In the genomic region with DNA sequence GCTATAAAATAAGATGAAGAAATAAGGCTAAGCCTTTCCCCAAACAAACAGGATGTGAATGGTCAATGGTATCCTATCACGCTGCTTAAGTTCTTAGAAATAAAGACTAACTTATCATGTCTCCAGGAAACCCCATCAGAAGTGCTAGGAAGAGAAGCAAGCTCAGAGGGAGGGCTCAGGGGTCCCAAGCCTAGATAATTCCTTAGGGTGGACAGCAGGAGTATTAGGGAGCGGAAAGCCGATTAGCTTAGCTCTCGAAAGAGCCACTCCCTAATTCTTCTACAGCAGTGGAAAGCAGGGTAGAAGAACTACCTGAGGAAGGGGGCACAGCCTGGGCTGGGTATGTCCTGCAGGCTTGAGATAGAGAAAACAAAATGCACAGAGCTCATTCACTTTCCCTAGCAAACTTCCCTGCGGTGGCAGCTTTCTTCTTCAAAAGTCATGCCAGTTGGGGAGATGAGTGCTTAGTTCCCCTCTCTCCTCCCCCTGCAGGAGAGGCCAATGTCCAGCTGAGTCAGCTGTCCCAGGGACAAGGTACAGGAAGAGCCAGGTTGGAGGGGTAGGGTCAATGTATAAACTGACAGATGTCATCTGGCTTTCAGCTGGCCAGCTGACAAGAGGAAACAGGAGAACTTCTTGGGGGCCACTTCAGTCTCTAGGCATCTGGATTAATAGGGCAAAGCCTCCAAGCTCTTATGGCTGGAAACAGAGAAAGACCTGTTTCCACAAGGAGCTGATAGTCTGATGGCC, we compare ENCODE assay signal across 8 mouse cellular contexts. TPM values are rescaled to one million over a fixed set of nuclear protein-coding genes. Genes with fewer than 3 reads are reported as not detected.
A peak's percentile ranks its signal among the peaks of the same experiment; 100 is the strongest.
DNase-seq lines count a peak whose midpoint lies in the region; ATAC-seq and TF ChIP-seq lines count a peak whose summit lies in the region.

No protein-coding gene starts in this region.

- no peak overlapping the region for H3K27ac ChIP-seq in heart, embryonic 14.5 days (replicated peaks in 1 of 2; ENCODE audit: control insufficient read depth in 1 of 2, insufficient read depth in 1 of 2, low read depth in 2 of 2, low read length in 2 of 2)
- H3K27ac ChIP-seq in embryonic facial prominence, embryonic 15.5 days (replicated peaks): no peak overlapping the region
- H3K27ac ChIP-seq in kidney, embryonic 15.5 days: peak overlapping the region; percentile 72; the same call in 1 of the 2 replicates
- no peak overlapping the region for H3K27ac ChIP-seq in midbrain, postnatal 0 days (ENCODE audit: low read depth, low read length)

- peak overlapping the region; percentile 91 for H3K4me2 ChIP-seq in heart, embryonic 14.5 days (ENCODE audit: low read length)
- H3K4me2 ChIP-seq in embryonic facial prominence, embryonic 15.5 days (replicated peaks): peak overlapping the region; percentile 94
- peak overlapping the region; percentile 94 for H3K4me2 ChIP-seq in kidney, embryonic 15.5 days
- H3K4me2 ChIP-seq in midbrain, postnatal 0 days (ENCODE audit: low read depth, low read length, poor library complexity, severe bottlenecking): peak overlapping the region; percentile 79

- H3K27me3 ChIP-seq in heart, embryonic 14.5 days (ENCODE audit: control insufficient read depth, insufficient read depth, low read length): no peaks in the 10 kb centered on the region
- H3K27me3 ChIP-seq in embryonic facial prominence, embryonic 15.5 days: no peaks in the 10 kb centered on the region
- no peaks in the 10 kb centered on the region for H3K27me3 ChIP-seq in kidney, embryonic 15.5 days
- H3K27me3 ChIP-seq in midbrain, postnatal 0 days (ENCODE audit: insufficient read depth, low read length): no peaks in the 10 kb centered on the region

- H3K4me3 ChIP-seq in heart, embryonic 14.5 days (ENCODE audit: control insufficient read depth in 1 of 2, insufficient read depth in 1 of 2, low read depth in 1 of 2, low read length in 2 of 2): peak overlapping the region in 1 of 2 experiments; percentile 93; a peak in 1 of 4 replicates
- H3K4me3 ChIP-seq in embryonic facial prominence, embryonic 15.5 days (replicated peaks): peak overlapping the region; percentile 93
- peak overlapping the region; percentile 87 for H3K4me3 ChIP-seq in kidney, embryonic 15.5 days (replicated peaks)
- peak overlapping the region; percentile 92 for H3K4me3 ChIP-seq in midbrain, postnatal 0 days (ENCODE audit: low read depth, low read length)

- ATAC-seq in heart, embryonic 14.5 days (ENCODE audit: insufficient number of reproducible peaks, insufficient read depth, low FRiP score, low read depth): no peak
- no peak for ATAC-seq in embryonic facial prominence, embryonic 15.5 days (ENCODE audit: insufficient number of reproducible peaks, low FRiP score, low TSS enrichment, low read depth)
- no peak for ATAC-seq in kidney, embryonic 15.5 days (replicated peaks; ENCODE audit: low FRiP score)
- no peak for ATAC-seq in midbrain, postnatal 0 days (ENCODE audit: low FRiP score)

- H3K4me1 ChIP-seq in heart, embryonic 14.5 days (ENCODE audit: control insufficient read depth in 2 of 2, insufficient read depth in 2 of 2, low read length in 2 of 2): peaks cover 13 to 25% of the 10 kb centered on the region in 2 experiments
- peaks cover 30% of the 10 kb centered on the region for H3K4me1 ChIP-seq in embryonic facial prominence, embryonic 15.5 days
- H3K4me1 ChIP-seq in kidney, embryonic 15.5 days: peaks cover 29% of the 10 kb centered on the region
- H3K4me1 ChIP-seq in midbrain, postnatal 0 days (ENCODE audit: insufficient read depth, low read length): peaks cover 17% of the 10 kb centered on the region

- H3K9ac ChIP-seq in heart, embryonic 14.5 days (ENCODE audit: low read length): peak overlapping the region; percentile 91
- 0 out of 2 replicates have a peak overlapping the region, but pooled peaks have one; percentile 10 for H3K9ac ChIP-seq in embryonic facial prominence, embryonic 15.5 days
- peak overlapping the region; percentile 82; the same call in 1 of the 2 replicates for H3K9ac ChIP-seq in kidney, embryonic 15.5 days
- H3K9ac ChIP-seq in midbrain, postnatal 0 days (replicated peaks; ENCODE audit: low read length, poor library complexity, severe bottlenecking): peak overlapping the region; percentile 89

- 51% methylated on average over 5 of the region's 5 CpGs for WGBS in heart, embryonic 14.5 days
- 72% methylated on average over 5 of the region's 5 CpGs for WGBS in embryonic facial prominence, embryonic 15.5 days
- WGBS in kidney, embryonic 15.5 days: 58% methylated on average over 5 of the region's 5 CpGs
- WGBS in midbrain, postnatal 0 days: 38% methylated on average over 5 of the region's 5 CpGs

- no peak for TF ChIP-seq CTCF in midbrain, postnatal 0 days (IDR thresholded peaks at IDR 0.05)

- no peaks in the 10 kb centered on the region for H3K9me3 ChIP-seq in heart, embryonic 14.5 days (ENCODE audit: control insufficient read depth, low read length)
- no peaks in the 10 kb centered on the region for H3K9me3 ChIP-seq in embryonic facial prominence, embryonic 15.5 days (replicated peaks)
- H3K9me3 ChIP-seq in kidney, embryonic 15.5 days (replicated peaks): no peaks in the 10 kb centered on the region
- no peaks in the 10 kb centered on the region for H3K9me3 ChIP-seq in midbrain, postnatal 0 days (ENCODE audit: low read length)

- H3K36me3 ChIP-seq in heart, embryonic 14.5 days (ENCODE audit: control insufficient read depth, insufficient read depth, low read length): peaks cover 33% of the 10 kb centered on the region
- peaks cover 36% of the 10 kb centered on the region for H3K36me3 ChIP-seq in embryonic facial prominence, embryonic 15.5 days
- peaks cover 37% of the 10 kb centered on the region for H3K36me3 ChIP-seq in kidney, embryonic 15.5 days
- H3K36me3 ChIP-seq in midbrain, postnatal 0 days (ENCODE audit: insufficient read depth, low read length): peaks cover 31% of the 10 kb centered on the region

- no peak for DNase-seq in heart, adult 8-10 months (ENCODE audit: low spot score)
- DNase-seq in midbrain, postnatal 0 days (ENCODE audit: low spot score): no peak
- DNase-seq in cerebellum, adult 8-10 months: no peak
- DNase-seq in left cerebral cortex, adult 9 months (ENCODE audit: low spot score in 2 of 2): no peak
- DNase-seq in cerebellum, postnatal 36 days: no peak

RNA-seq across cellular contexts. Expression of a gene that starts 1.8 kb away (rescaled TPM):
- polyA plus RNA-seq in heart, embryonic 14.5 days (2014; fragmentation: Nextera tagmentation; extraction: Ambion mirVana): 5.4 and 7.7 TPM in 2 replicates
- total RNA-seq in heart, adult 8-10 months (2022): 10 to 100 TPM; 12.7 to 19.2 (median 14.1) TPM
- 9.1 and 10.3 TPM in 2 replicates for polyA plus RNA-seq in embryonic facial prominence, embryonic 15.5 days (2015; fragmentation: Nextera tagmentation; extraction: Ambion mirVana)
- polyA plus RNA-seq in kidney, embryonic 15.5 days (2015; fragmentation: Nextera tagmentation; extraction: Ambion mirVana): 6.6 and 8.8 TPM in 2 replicates
- 48.9 and 57.1 TPM in 2 replicates for total RNA-seq in midbrain, postnatal 0 days (2014; rRNA removed)
- 22.6 and 23.6 TPM in 2 replicates for polyA plus RNA-seq in midbrain, postnatal 0 days (2015; fragmentation: Nextera tagmentation; extraction: Ambion mirVana)

RNA-seq across cellular contexts. Expression of a gene that starts 7.6 kb away (rescaled TPM):
- 34.7 and 37.8 TPM in 2 replicates for polyA plus RNA-seq in heart, embryonic 14.5 days (2014; fragmentation: Nextera tagmentation; extraction: Ambion mirVana)
- total RNA-seq in heart, adult 8-10 months (2022): 10 to 100 TPM; 19.4 to 23.5 (median 20.5) TPM
- 31.4 and 37.2 TPM in 2 replicates for polyA plus RNA-seq in embryonic facial prominence, embryonic 15.5 days (2015; fragmentation: Nextera tagmentation; extraction: Ambion mirVana)
- polyA plus RNA-seq in kidney, embryonic 15.5 days (2015; fragmentation: Nextera tagmentation; extraction: Ambion mirVana): 41.7 and 46.7 TPM in 2 replicates
- total RNA-seq in midbrain, postnatal 0 days (2014; rRNA removed): 23.2 and 27.2 TPM in 2 replicates
- 33.6 and 34.1 TPM in 2 replicates for polyA plus RNA-seq in midbrain, postnatal 0 days (2015; fragmentation: Nextera tagmentation; extraction: Ambion mirVana)

RNA-seq across cellular contexts. Expression of a gene that starts 12.8 kb away (rescaled TPM):
- 10.5 and 12.1 TPM in 2 replicates for polyA plus RNA-seq in heart, embryonic 14.5 days (2014; fragmentation: Nextera tagmentation; extraction: Ambion mirVana)
- total RNA-seq in heart, adult 8-10 months (2022): 1 to 10 TPM; 4.5 to 7.2 (median 6.3) TPM
- 23.0 and 26.6 TPM in 2 replicates for polyA plus RNA-seq in embryonic facial prominence, embryonic 15.5 days (2015; fragmentation: Nextera tagmentation; extraction: Ambion mirVana)
- 27.1 and 27.9 TPM in 2 replicates for polyA plus RNA-seq in kidney, embryonic 15.5 days (2015; fragmentation: Nextera tagmentation; extraction: Ambion mirVana)
- total RNA-seq in midbrain, postnatal 0 days (2014; rRNA removed): 21.8 and 25.3 TPM in 2 replicates
- 15.2 and 15.4 TPM in 2 replicates for polyA plus RNA-seq in midbrain, postnatal 0 days (2015; fragmentation: Nextera tagmentation; extraction: Ambion mirVana)

RNA-seq across cellular contexts. Expression of a gene that starts 16.2 kb away (rescaled TPM):
- polyA plus RNA-seq in heart, embryonic 14.5 days (2014; fragmentation: Nextera tagmentation; extraction: Ambion mirVana): 153 and 167 TPM in 2 replicates
- 10 to 100 TPM; 10.5 to 12.3 (median 11.4) TPM for total RNA-seq in heart, adult 8-10 months (2022)
- polyA plus RNA-seq in embryonic facial prominence, embryonic 15.5 days (2015; fragmentation: Nextera tagmentation; extraction: Ambion mirVana): 288 and 326 TPM in 2 replicates
- 390 and 426 TPM in 2 replicates for polyA plus RNA-seq in kidney, embryonic 15.5 days (2015; fragmentation: Nextera tagmentation; extraction: Ambion mirVana)
- total RNA-seq in midbrain, postnatal 0 days (2014; rRNA removed): 91.7 and 145 TPM in 2 replicates
- 112 and 119 TPM in 2 replicates for polyA plus RNA-seq in midbrain, postnatal 0 days (2015; fragmentation: Nextera tagmentation; extraction: Ambion mirVana)

RNA-seq across cellular contexts. Expression of a gene that starts 25.8 kb away (rescaled TPM):
- 110 and 112 TPM in 2 replicates for polyA plus RNA-seq in heart, embryonic 14.5 days (2014; fragmentation: Nextera tagmentation; extraction: Ambion mirVana)
- total RNA-seq in heart, adult 8-10 months (2022): 10 to 100 TPM; 42.1 to 48.8 (median 45.4) TPM
- polyA plus RNA-seq in embryonic facial prominence, embryonic 15.5 days (2015; fragmentation: Nextera tagmentation; extraction: Ambion mirVana): 93.0 and 99.4 TPM in 2 replicates
- polyA plus RNA-seq in kidney, embryonic 15.5 days (2015; fragmentation: Nextera tagmentation; extraction: Ambion mirVana): 126 and 145 TPM in 2 replicates
- total RNA-seq in midbrain, postnatal 0 days (2014; rRNA removed): 30.1 and 31.7 TPM in 2 replicates
- 55.5 and 56.9 TPM in 2 replicates for polyA plus RNA-seq in midbrain, postnatal 0 days (2015; fragmentation: Nextera tagmentation; extraction: Ambion mirVana)

Comparison
In these comparisons a context has a peak if more than half of its experiments do, and no peak if none do; other contexts are left out.
1. H3K9ac ChIP-seq: peak in every context shown above with its lines; median percentile 91 in heart, embryonic 14.5 days; 89 in midbrain, postnatal 0 days; 82 in kidney, embryonic 15.5 days; 10 in embryonic facial prominence, embryonic 15.5 days.